18 mouse cellular contexts compared by ENCODE assay signal in the genomic region with DNA sequence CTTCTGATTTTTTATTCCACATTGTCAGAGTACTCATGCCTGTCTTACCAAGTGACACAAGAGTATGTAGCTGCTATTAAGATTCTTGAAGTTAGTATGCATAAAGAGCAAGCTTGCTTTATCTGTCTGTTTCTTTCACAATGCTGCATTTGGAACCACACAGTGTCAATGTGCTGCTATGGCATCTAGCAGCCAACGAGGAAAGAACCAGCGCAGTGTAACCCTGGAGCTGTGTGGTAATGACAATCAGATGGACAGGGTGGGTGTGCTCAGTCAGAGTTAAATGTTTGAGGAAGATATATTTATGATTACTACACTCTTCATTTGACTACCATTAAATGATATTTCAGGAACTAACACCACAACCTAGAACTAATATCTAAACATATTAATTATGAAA.
A peak's percentile ranks its signal among the peaks of the same experiment; 100 is the strongest.
DNase-seq lines count a peak whose midpoint lies in the region; ATAC-seq lines count a peak whose summit lies in the region.
"Had no signal": no experiment of that assay in that cellular context is flagged by ENCODE, and none has a peak within 500 bp of the region (broad histone marks: within the 10 kb centered on the region; RNA-seq: fewer than 3 reads in every experiment).

No protein-coding gene starts in this region.

- no peak for DNase-seq in frontal cortex, adult 2 months (ENCODE audit: extremely low spot score in 1 of 2, low spot score in 1 of 2)
- DNase-seq in lung, postnatal 36 days = peak; percentile 2
- no peak for DNase-seq in lung, postnatal 10 days
- no peak for DNase-seq in embryo, embryonic 10.5 days (ENCODE audit: low spot score)
- DNase-seq: adrenal gland, postnatal 14 days; B cell, adult 2 months; cerebellum, adult 11 months; cerebellum, adult 2 months; cerebellum, adult 9-11 months; cerebellum, postnatal 25 days; gastrocnemius, postnatal 25 days; heart, postnatal 36 days had no signal

- 0 out of 2 replicates have a peak, but pooled peaks have one; percentile 38 for ATAC-seq in frontal cortex, adult (ENCODE audit: low TSS enrichment)
- peak; percentile 44 for ATAC-seq in megakaryocyte progenitor cell, adult 5-6 weeks (replicated peaks; ENCODE audit: poor library complexity)
- ATAC-seq: forebrain, embryonic 13.5 days; forebrain, embryonic 16.5 days; intestine, postnatal 0 days; Patski had no signal
